Mouse (Mus musculus) heart, embryonic 10.5 days (tissue): ENCODE results near the gene Ddx5. TPM values are rescaled to one million over a fixed set of nuclear protein-coding genes. Genes with fewer than 3 reads are reported as not detected.

Experiments
- DNase-seq: peaks from one replicate; pipeline ENCODE4 v3.0.0-alpha.2; 2017; ENCODE audit warnings: low spot score
- H3K27ac ChIP-seq: fragments of 300-500 bp; sonication (generic); 2 replicates; pipeline ENCODE4 v1.5.1; 2016; ENCODE audit warnings: mild to moderate bottlenecking
- H3K27me3 ChIP-seq: fragments of 300-500 bp; sonication (generic); 2 replicates; pipeline ENCODE4 v1.6.1; 2016; ENCODE audit warnings: mild to moderate bottlenecking; ENCODE audit not compliant: poor library complexity, insufficient read depth, severe bottlenecking
- H3K36me3 ChIP-seq: fragments of 300-500 bp; sonication (generic); 2 replicates; pipeline ENCODE4 v1.6.1; 2016; ENCODE audit warnings: mild to moderate bottlenecking, moderate library complexity
- H3K4me1 ChIP-seq: fragments of 300-500 bp; sonication (generic); 2 replicates; pipeline ENCODE4 v1.6.1; 2016; ENCODE audit warnings: mild to moderate bottlenecking
- H3K4me3 ChIP-seq: fragments of 300-500 bp; sonication (generic); 2 replicates; pipeline ENCODE4 v1.5.1; 2016; ENCODE audit warnings: mild to moderate bottlenecking, moderate library complexity
- H3K9me3 ChIP-seq: fragments of 300-500 bp; sonication (generic); 2 replicates; pipeline ENCODE4 v1.6.1; 2016; ENCODE audit warnings: mild to moderate bottlenecking, moderate library complexity
- WGBS: fragments of 180-500 bp; shearing (Covaris S2); methylation state at CpG from one replicate; pipeline ENCODE4 v1.1.7; 2016; 5-methylcytosine and 5-hydroxymethylcytosine counted together
- polyA plus RNA-seq: library from polyadenylated mRNA; unstranded; fragments of >200 nt; fragmentation: Nextera tagmentation; extraction: Ambion mirVana; gene quantifications from 2 replicates; pipeline ENCODE4 v1.2.1, GENCODE M21; 2016

Gene Ddx5
- polyA plus RNA-seq, 1 experiment from 2014 or later, result 259 TPM

DNA sequence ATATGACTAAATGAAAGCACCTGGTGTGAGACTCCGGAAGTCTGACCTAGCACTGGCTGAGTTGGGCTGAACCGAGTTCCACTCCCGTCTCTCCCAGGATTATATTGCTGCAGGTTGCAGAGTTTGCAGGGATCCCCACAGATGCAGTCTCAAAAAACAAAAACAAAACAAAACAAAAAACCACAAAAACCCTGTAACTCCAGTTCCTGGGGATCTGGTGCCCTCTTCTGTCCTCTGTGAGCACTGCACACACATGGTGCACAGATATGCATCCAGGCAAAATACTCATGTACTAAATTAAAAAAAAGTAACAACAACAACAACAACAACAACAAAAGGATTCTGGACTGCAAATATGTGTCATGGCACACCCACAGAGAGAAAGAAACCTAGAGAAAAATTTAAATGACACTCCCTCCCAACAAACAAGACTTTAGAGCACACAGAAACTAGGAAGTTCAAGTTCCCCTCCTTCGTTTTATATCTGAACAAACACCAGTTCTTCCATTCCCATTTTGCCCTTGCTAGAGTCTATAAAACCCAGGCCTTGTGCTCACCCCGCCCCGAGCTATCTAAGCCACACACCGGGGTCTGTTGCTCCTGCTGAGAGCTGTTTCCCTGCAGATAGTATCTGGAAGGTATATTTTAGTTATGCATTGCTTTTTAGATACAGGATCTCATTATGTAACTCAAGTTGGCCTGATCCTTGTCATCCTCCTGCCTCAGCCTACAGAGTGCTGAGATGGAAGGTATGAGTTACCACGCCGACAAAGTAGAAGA, 18.6 kb downstream of the Ddx5 start:
- WGBS, result 92% methylated on average over 9 of the region's 9 CpGs
- peaks cover 92% of the 10 kb centered on the region for H3K36me3 ChIP-seq

DNA sequence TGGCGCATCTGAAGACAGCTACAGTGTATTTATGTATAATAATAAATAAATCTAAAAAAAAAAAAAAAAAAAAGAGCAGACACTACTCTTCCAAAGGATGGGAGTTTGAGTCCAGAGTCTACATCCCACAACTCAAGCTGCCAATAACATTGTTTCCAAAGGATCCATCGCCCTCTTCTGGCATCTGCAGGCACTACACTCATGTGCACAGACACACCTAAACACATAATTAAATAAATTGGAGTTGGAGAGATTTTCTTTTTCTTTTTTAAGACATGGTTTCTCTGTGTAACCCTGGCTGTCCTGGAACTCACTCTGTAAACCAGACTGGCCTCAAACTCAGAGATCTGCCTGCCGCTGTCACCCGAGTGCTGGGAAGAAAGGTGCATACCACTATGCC, 21.5 kb downstream of the Ddx5 start:
- DNase-seq, result no peak
- 94% methylated on average over 4 of the region's 4 CpGs for WGBS
- H3K4me3 ChIP-seq, result no peak overlapping the region
- H3K4me1 ChIP-seq, result peaks cover 18% of the 10 kb centered on the region
- no peaks in the 10 kb centered on the region for H3K9me3 ChIP-seq
- H3K27me3 ChIP-seq, result no peaks in the 10 kb centered on the region
- peaks cover 70% of the 10 kb centered on the region for H3K36me3 ChIP-seq
- H3K27ac ChIP-seq, result no peak overlapping the region

More for the DNA sequence above, 18.6 kb downstream of the Ddx5 start:
- H3K27me3 ChIP-seq, result no peaks in the 10 kb centered on the region
- peak; percentile 7 for DNase-seq
- H3K27ac ChIP-seq, result no peak overlapping the region
- H3K4me1 ChIP-seq, result no peaks in the 10 kb centered on the region
- no peaks in the 10 kb centered on the region for H3K9me3 ChIP-seq
- H3K4me3 ChIP-seq, result no peak overlapping the region

DNA sequence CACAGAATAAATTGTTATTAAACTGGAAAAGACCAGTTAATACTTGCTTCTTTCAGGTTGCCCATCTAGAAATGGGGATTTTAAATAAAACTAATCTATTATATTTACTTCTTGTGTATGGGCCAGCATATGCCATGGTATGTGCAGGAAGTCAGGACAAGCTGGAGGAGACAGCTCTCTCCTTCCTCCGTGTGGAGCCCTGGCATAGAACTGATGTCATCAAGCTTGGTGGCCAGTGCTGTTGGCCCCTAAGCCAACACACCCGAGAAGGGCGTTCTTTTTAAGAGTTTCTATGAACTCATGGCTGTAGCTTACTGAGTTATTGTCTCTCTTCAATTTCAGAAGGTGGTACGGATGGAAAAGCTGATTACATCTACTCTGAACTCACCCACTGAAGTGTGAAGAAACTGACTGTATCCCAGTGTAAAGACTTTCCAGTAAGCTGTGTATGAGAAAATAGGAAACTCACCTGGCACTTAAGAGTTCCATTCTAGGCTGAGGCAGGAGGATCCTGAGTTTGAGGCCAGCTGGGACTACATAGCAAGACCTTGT, 22.3 kb downstream of the Ddx5 start:
- H3K4me3 ChIP-seq, result no peak overlapping the region
- H3K27me3 ChIP-seq, result no peaks in the 10 kb centered on the region
- H3K36me3 ChIP-seq, result peaks cover 64% of the 10 kb centered on the region
- H3K4me1 ChIP-seq, result peaks cover 26% of the 10 kb centered on the region
- H3K27ac ChIP-seq, result no peak overlapping the region
- peak; percentile 66 for DNase-seq
- no peaks in the 10 kb centered on the region for H3K9me3 ChIP-seq
- 90% methylated on average over 4 of the region's 4 CpGs for WGBS

DNA sequence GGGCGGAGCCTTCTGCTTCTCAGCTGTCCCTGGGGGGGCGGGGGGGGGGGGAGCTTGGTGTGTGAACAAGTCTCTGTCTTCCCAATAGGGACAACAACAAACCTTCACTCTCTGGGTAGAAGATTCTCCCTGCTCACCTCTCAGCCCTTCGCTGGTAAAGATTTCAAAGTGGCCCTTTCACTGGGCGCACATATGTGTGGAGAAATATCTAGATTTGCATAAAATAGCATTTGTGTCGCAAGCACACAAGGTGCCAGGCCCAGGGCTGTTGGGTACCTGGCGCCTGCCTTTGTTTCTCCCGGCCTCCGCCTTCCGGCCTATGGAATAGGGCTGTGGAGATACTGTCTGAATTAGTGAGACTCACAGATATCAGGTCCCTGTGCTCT, 26.2 kb downstream of the Ddx5 start:
- peak overlapping the region; percentile 1; the same call in 1 of the 2 replicates for H3K4me3 ChIP-seq
- no peaks in the 10 kb centered on the region for H3K27me3 ChIP-seq
- H3K36me3 ChIP-seq, result peaks cover 29% of the 10 kb centered on the region
- peaks cover 40% of the 10 kb centered on the region for H3K4me1 ChIP-seq
- WGBS, result 52% methylated on average over 9 of the region's 9 CpGs
- no peaks in the 10 kb centered on the region for H3K9me3 ChIP-seq
- H3K27ac ChIP-seq, result peak overlapping the region; percentile 89
- no peak for DNase-seq

DNA sequence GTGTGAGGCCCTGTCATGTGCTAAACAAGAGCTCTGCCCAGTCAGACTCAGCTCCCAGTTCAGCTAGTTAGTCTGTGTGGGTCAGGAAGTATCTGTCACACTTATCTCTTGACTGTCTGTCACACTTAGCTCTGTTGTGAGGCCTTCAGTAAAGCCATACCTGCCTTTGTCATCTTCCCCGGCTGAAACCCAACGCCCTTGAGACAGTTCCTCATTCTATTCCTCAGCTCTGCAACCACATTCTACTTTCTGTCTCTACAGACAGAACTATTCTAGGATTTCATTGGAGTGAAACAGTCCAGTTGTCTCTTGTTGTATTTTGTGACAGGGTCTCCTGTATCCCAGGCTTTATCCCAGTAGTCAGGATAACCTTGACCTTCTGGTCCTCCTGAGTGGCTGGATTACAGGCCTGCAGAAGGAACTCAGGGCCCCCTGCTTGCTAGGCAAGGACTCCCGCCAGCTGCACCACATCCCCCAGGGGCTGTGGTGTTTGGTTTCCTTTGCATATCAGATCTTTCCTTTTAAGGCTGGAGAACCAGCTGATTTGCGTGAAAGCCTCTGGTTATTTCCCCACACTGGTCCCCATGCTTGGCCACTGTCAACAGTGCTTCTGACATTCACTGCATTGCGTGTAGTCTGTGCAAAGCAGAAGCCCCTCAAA, 26.7 kb downstream of the Ddx5 start:
- DNase-seq, result peak; percentile 87
- no peaks in the 10 kb centered on the region for H3K9me3 ChIP-seq
- H3K4me3 ChIP-seq, result peak overlapping the region; percentile 1; the same call in 1 of the 2 replicates
- H3K27ac ChIP-seq, result peak overlapping the region; percentile 89
- 7% methylated on average over 5 of the region's 5 CpGs for WGBS
- H3K27me3 ChIP-seq, result no peaks in the 10 kb centered on the region
- peaks cover 45% of the 10 kb centered on the region for H3K4me1 ChIP-seq
- H3K36me3 ChIP-seq, result peaks cover 24% of the 10 kb centered on the region

DNA sequence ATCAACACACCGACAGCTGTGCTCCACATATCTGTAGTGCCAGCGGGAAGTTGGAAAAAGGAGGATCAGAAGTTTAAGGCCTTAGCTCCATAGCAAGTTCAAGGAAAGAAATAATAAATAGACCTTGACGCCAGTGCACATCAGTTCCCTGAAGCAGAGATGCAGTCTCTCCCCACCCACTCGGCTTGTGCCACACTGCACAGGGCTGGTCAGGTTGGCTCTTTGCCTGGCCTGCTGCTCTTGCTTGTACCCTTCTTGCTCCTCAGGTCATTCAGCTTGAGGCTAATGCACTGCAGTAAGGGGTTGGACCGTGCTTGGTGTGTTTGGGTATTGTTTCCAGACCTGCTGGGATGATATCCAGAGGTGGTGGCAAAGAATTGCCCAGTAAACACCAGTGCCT, 28.5 kb downstream of the Ddx5 start:
- DNase-seq, result no peak
- Histone ChIP-seq H3K27me3 (no peaks in the 10 kb centered on the region), H3K36me3 (0 out of 2 replicates have a peak, but pooled peaks cover 8% of the 10 kb centered on the region), H3K27ac (peak overlapping the region; percentile 89), H3K4me3 (no peak overlapping the region), H3K9me3 (no peaks in the 10 kb centered on the region), H3K4me1 (peaks cover 52% of the 10 kb centered on the region)
- WGBS, result 94% methylated on average over 5 of the region's 5 CpGs

DNA sequence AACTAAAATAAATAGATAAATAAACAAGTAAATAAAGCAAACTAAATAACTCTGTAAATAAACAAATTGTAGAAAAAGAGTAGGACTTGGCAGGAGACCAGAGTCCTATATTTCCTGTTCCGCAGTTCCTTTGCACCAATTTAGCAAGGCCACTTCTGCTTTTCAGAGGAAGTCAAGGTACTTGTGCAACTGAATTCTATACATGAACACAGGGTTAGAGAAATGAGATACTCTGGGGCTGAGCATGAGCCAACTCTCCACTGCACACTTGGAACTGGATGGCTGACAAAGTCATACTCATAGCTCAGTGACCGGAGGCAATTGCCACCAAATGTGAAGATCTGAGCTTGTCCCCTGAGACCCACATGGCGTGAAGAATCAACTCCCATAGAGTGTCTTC, 30.0 kb downstream of the Ddx5 start:
- no peaks in the 10 kb centered on the region for H3K9me3 ChIP-seq
- WGBS, result 93% methylated on average over 3 of the region's 3 CpGs
- DNase-seq, result no peak

DNA sequence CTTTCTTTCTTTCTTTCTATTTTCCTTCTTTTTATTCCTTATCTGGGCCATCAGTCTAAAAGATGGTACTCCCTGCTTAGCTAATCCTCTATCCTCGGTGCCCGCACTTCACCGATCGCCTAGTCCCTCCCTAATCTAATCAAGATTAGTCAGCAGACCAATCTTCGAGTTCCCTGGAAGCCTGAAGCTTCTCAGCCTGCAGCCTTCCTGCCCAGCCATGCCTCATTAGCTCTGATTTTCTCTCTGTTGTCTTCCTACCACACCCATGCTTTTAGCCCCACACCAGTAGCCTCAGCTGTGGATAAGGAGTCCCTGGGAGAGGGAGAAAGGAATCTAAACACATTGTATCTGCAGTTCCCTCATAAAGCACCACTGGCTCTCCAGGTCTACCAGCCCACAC, 33.4 kb downstream of the Ddx5 start:
- no peaks in the 10 kb centered on the region for H3K9me3 ChIP-seq
- 26% methylated on average over 5 of the region's 5 CpGs for WGBS
- H3K27me3 ChIP-seq, result no peaks in the 10 kb centered on the region
- no peaks in the 10 kb centered on the region for H3K36me3 ChIP-seq
- H3K4me3 ChIP-seq, result no peak overlapping the region
- no peak overlapping the region for H3K27ac ChIP-seq
- peaks cover 26% of the 10 kb centered on the region for H3K4me1 ChIP-seq
- DNase-seq, result no peak

More for the DNA sequence above, 30.0 kb downstream of the Ddx5 start:
- Histone ChIP-seq H3K36me3 (no peaks in the 10 kb centered on the region), H3K27me3 (no peaks in the 10 kb centered on the region), H3K27ac (no peak overlapping the region), H3K4me3 (no peak overlapping the region), H3K4me1 (peaks cover 47% of the 10 kb centered on the region)

DNA sequence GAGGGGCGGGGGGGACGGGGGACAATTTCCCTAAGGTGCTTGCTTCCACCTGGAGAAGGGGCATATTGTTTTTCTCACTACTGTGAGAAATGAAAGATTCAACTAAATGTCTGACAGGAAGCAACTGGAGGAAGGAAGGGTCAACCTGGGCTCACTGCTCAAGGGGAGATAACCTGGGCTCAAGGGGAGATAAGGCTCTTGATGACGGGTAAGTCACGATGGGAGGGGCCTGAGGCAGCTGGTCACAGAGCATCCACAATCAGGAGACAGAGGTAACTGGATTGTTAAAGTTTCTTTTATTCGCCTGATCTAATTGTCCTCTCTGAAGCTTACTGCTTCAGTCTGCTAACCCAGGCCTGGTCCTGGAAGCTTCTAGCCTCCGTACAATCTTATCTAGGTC, 35.7 kb downstream of the Ddx5 start:
- no peaks in the 10 kb centered on the region for H3K27me3 ChIP-seq
- H3K9me3 ChIP-seq, result no peaks in the 10 kb centered on the region
- no peak for DNase-seq
- no peaks in the 10 kb centered on the region for H3K36me3 ChIP-seq
- H3K4me1 ChIP-seq, result peaks cover 25% of the 10 kb centered on the region
- no peak overlapping the region for H3K4me3 ChIP-seq
- no peak overlapping the region for H3K27ac ChIP-seq
- WGBS, result 72% methylated on average over 6 of the region's 6 CpGs

DNA sequence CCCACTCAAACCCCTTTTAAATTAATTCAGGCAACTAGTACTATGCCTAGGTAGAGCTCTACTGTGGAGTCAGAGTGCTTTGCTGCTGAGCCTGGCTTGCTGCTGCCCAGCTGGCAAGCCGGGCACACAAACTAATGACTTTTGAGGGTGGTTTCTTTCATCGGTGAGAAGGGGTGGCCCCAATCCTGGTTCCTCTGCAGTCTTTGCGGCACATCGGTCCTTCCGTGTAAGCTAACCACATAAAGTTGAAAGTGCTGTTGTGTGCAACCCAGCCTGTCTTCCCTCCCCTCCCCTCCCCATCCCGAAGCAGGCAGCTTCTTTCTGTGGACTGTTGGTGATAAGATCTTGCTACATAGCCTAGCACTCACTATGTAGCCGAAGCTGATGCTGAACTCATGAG, 36.9 kb downstream of the Ddx5 start:
- no peaks in the 10 kb centered on the region for H3K36me3 ChIP-seq
- no peaks in the 10 kb centered on the region for H3K27me3 ChIP-seq
- no peak overlapping the region for H3K27ac ChIP-seq
- no peak overlapping the region for H3K4me3 ChIP-seq
- peaks cover 17% of the 10 kb centered on the region for H3K4me1 ChIP-seq
- WGBS, result 66% methylated on average over 7 of the region's 7 CpGs
- no peaks in the 10 kb centered on the region for H3K9me3 ChIP-seq
- DNase-seq, result no peak

DNA sequence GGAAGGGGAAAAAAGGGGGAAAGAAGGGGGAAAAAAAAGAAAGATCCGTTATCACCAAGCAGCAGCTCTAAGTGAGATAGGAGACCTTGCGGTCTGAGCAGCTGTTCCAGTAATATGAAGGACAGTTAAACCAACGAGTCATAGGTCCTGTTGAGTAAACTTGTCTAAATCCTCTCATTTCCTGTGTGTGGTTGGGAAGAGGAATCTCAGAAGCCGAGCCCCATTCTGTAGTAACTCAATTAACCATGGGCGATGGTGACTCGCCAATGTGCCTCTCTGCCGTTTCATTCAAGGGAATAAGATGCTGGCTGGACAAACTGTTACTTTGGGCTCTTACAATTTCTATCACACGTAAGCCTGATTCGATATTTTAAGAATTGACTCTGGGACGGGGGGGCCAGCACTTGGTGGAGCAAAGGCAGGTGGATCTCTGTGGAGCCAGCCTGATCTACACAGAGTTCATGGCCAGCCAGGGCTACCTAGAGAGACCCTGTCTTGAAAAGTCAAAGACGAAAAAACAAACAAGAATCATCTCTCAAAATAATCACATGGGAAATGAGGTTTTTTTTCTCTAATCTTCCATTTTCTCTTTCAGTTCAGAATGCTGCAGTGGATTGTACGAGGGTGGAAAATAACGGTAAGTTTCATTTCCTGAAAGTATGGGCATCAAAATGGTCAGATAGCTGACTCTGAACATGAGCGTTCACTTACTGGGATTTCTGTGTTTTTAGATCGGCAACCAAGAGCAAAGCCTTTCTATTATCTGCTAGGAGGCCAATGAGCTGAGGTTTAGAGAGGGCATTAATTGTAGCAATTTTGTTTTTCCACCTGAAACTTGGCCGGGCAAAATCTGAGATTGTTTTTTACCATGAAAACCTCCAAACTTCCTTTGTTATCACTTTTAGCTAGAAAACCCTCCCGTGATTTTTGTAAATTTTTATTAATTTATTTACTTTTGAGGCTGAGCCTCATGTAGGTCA, 37.7 kb downstream of the Ddx5 start, which contains the start of gene Milr1:
Gene Milr1, plus strand, starts transcription at position 188 of the 980 bp plus-strand sequence.
- Histone ChIP-seq H3K27ac (no peak within 1 kb of the TSS), H3K27me3 (no peaks in the 10 kb centered on the region), H3K4me3 (no peak within 1 kb of the TSS), H3K4me1 (peaks cover 16% of the 10 kb centered on the region), H3K36me3 (no peaks in the 10 kb centered on the region), H3K9me3 (no peaks in the 10 kb centered on the region)
- no peak for DNase-seq
- 79% methylated on average over 17 of the region's 17 CpGs for WGBS

DNA sequence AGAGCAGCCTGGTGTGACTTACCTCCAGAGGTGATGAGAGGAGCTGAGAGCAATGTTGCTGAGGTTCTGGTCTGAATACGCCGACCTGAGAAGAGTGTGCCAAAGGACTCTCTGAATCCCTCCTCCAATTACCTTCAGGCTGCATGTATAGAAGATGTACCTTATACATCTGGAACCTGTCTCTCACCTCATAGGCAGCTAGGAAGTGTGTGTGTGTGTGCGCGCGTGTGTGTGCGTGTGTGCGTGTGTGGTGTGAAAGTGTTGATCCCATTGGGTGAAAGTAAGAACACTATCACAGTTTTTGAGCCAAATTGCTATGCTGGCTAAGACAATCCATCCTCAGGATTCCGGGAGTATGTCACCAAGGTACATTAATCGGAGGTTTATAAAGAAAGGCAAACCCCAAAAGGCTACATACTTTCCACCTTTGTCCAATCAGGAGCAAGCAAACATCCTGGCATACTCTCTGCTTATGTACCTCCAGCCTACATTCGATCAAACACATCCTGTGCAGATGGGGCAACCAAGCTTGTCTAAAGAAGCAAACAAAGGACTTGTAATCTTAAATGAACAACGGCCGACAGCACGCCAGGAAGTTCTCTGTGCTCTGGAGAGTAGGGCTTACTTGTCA, 38.7 kb downstream of the Ddx5 start, which contains the start of gene Pecam1:
Gene Pecam1, minus strand, starts transcription at position 508 of the 631 bp plus-strand sequence.
- Histone ChIP-seq H3K9me3 (no peaks in the 10 kb centered on the region), H3K27me3 (no peaks in the 10 kb centered on the region), H3K36me3 (no peaks in the 10 kb centered on the region), H3K27ac (no peak within 1 kb of the TSS), H3K4me3 (no peak within 1 kb of the TSS), H3K4me1 (peaks cover 11% of the 10 kb centered on the region)
- DNase-seq, result no peak
- 86% methylated on average over 13 of the region's 13 CpGs for WGBS
